Mouse (Mus musculus): ENCODE data around the gene Gm7356. TPM values are rescaled to one million over a fixed set of nuclear protein-coding genes. Genes with fewer than 3 reads are reported as not detected.
"Not testable (repeated sequence)": the region's sequence is repeated elsewhere in the genome, so short reads cannot be mapped to it uniquely, and the experiment has no call there.

The Gm7356 gene
- polyA plus RNA-seq (2016; fragmentation: Nextera tagmentation; extraction: Ambion mirVana) = not detected in 2 replicates

GRCm38 (mm10) chr17:14003604-14004003, at the start of gene Gm7356:
Gene Gm7356, minus strand, starts transcription at chr17:14003704.
- H3K4me3 ChIP-seq (replicated peaks); H3K4me2 ChIP-seq; H3K9me3 ChIP-seq; H3K4me1 ChIP-seq (replicated peaks); H3K27ac ChIP-seq; H3K9ac ChIP-seq (replicated peaks); H3K36me3 ChIP-seq; ATAC-seq (ENCODE audit: insufficient number of reproducible peaks, insufficient read depth, low FRiP score, low TSS enrichment, low read depth); H3K27me3 ChIP-seq: not testable (repeated sequence)
- WGBS = 73% methylated on average over 4 of the region's 4 CpGs

- H3K4me3 ChIP-seq (replicated peaks); H3K9me3 ChIP-seq; H3K36me3 ChIP-seq; ATAC-seq (ENCODE audit: insufficient number of reproducible peaks, insufficient read depth, low FRiP score, low TSS enrichment, low read depth); H3K27ac ChIP-seq; H3K4me2 ChIP-seq; H3K27me3 ChIP-seq; H3K4me1 ChIP-seq (replicated peaks); H3K9ac ChIP-seq (replicated peaks): not testable (repeated sequence)
- 73% methylated on average over 1 of the region's 2 CpGs for WGBS
Measured at GRCm38 (mm10) chr17:14041880-14042279, 38.4 kb upstream of the Gm7356 start.

DNA sequence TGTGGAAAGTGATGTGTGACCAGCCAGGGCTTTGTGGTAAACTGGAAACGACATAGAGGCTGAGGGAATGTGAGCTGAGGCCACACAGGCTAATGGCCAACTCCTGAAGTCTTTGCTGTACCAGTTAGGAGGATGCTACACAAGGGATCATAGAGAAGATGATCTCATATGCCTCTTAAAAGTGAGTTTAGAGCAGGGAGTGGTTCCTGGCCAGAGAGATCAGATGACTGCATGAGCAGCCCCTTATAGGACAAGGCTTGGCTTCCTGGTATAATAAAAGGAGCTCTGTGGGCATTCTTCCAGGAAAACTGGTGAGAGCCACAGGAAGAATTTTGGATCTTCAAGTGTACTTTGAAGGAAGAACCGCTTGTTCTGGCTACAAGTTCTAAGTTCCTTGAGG, 33.5 kb upstream of the Gm7356 start:
- H3K4me3 ChIP-seq (replicated peaks); H3K27me3 ChIP-seq; ATAC-seq (ENCODE audit: insufficient number of reproducible peaks, insufficient read depth, low FRiP score, low TSS enrichment, low read depth); H3K4me1 ChIP-seq (replicated peaks); H3K9ac ChIP-seq (replicated peaks); H3K27ac ChIP-seq; H3K4me2 ChIP-seq; H3K36me3 ChIP-seq; H3K9me3 ChIP-seq: not testable (repeated sequence)
- WGBS = 51% methylated on average over 1 of the region's 2 CpGs

- not testable (repeated sequence) for H3K27ac ChIP-seq; H3K36me3 ChIP-seq; ATAC-seq (ENCODE audit: insufficient number of reproducible peaks, insufficient read depth, low FRiP score, low TSS enrichment, low read depth); H3K9ac ChIP-seq (replicated peaks); H3K4me2 ChIP-seq; H3K27me3 ChIP-seq; H3K4me3 ChIP-seq (replicated peaks); H3K9me3 ChIP-seq; H3K4me1 ChIP-seq (replicated peaks)
- 84% methylated on average over 4 of the region's 4 CpGs for WGBS
Measured at GRCm38 (mm10) chr17:14036113-14036512, 32.6 kb upstream of the Gm7356 start.

- not testable (repeated sequence) for H3K36me3 ChIP-seq; H3K4me2 ChIP-seq; H3K4me3 ChIP-seq (replicated peaks); ATAC-seq (ENCODE audit: insufficient number of reproducible peaks, insufficient read depth, low FRiP score, low TSS enrichment, low read depth); H3K9me3 ChIP-seq; H3K9ac ChIP-seq (replicated peaks); H3K27ac ChIP-seq; H3K27me3 ChIP-seq; H3K4me1 ChIP-seq (replicated peaks)
- 56% methylated on average over 2 of the region's 2 CpGs for WGBS
Measured at GRCm38 (mm10) chr17:13993425-13993824, 10.1 kb downstream of the Gm7356 start.

- Histone ChIP-seq H3K4me3 (replicated peaks) (no peak overlapping the region), H3K9me3 (no peaks in the 10 kb centered on the region), H3K27ac (no peak overlapping the region), H3K4me2 (no peak overlapping the region), H3K27me3 (no peaks in the 10 kb centered on the region), H3K36me3 (no peaks in the 10 kb centered on the region), H3K4me1 (replicated peaks) (no peaks in the 10 kb centered on the region), H3K9ac (replicated peaks) (no peak overlapping the region)
- ATAC-seq (ENCODE audit: insufficient number of reproducible peaks, insufficient read depth, low FRiP score, low TSS enrichment, low read depth) = no peak
- WGBS = 81% methylated on average over 1 of the region's 1 CpGs
Measured at GRCm38 (mm10) chr17:13987690-13988089, 15.8 kb downstream of the Gm7356 start.

DNA sequence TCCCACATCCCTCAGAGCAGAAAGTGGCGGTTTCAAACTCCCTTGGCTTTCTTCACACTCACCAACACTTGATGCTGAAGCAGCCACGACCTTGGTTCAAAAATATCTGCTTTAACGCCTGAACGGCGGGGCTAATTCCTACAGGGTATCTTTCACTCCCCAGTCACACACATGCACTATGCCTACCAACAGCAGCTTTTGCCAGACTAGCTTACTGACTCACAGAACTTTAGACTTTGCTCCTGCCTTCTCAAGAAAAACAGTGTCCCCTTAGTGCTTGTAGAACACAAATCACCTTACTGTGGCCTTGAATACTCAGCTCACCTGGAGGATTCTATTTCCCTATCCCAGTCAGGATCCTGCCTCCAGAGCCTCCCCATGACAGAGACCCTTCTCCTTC, 32.7 kb downstream of the Gm7356 start:
- H3K27ac ChIP-seq; H3K36me3 ChIP-seq; H3K9ac ChIP-seq (replicated peaks); H3K4me2 ChIP-seq; H3K4me3 ChIP-seq (replicated peaks); H3K9me3 ChIP-seq; H3K4me1 ChIP-seq (replicated peaks); ATAC-seq (ENCODE audit: insufficient number of reproducible peaks, insufficient read depth, low FRiP score, low TSS enrichment, low read depth); H3K27me3 ChIP-seq: not testable (repeated sequence)
- 74% methylated on average over 5 of the region's 5 CpGs for WGBS

- not testable (repeated sequence) for ATAC-seq (ENCODE audit: insufficient number of reproducible peaks, insufficient read depth, low FRiP score, low TSS enrichment, low read depth); H3K36me3 ChIP-seq; H3K4me1 ChIP-seq (replicated peaks); H3K27me3 ChIP-seq; H3K4me2 ChIP-seq; H3K9me3 ChIP-seq; H3K4me3 ChIP-seq (replicated peaks); H3K27ac ChIP-seq; H3K9ac ChIP-seq (replicated peaks)
- 50% methylated on average over 1 of the region's 2 CpGs for WGBS
Measured at GRCm38 (mm10) chr17:13969917-13970316, 33.6 kb downstream of the Gm7356 start.

DNA sequence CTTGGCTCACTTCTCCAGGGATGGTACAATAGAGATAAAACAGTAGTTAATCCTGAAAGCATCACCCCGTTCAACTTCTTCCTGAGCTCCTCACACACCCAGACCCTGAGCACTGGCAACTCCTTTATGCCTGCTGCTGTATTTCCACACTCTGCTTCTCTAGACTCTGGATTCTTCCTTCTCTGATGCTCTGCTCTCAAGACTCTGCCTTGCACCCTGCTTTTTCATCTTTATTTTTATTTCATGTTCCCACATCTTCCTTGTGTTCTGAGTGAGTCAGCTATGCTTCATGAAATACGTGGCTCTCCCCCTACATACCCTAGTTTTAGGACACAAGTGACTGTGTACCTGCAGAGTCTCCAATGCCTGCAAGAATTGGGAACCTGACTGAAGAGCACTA, 38.5 kb downstream of the Gm7356 start:
- not testable (repeated sequence) for H3K27ac ChIP-seq; H3K4me1 ChIP-seq (replicated peaks); ATAC-seq (ENCODE audit: insufficient number of reproducible peaks, insufficient read depth, low FRiP score, low TSS enrichment, low read depth); H3K4me2 ChIP-seq; H3K36me3 ChIP-seq; H3K4me3 ChIP-seq (replicated peaks); H3K9ac ChIP-seq (replicated peaks); H3K9me3 ChIP-seq; H3K27me3 ChIP-seq
- WGBS = 65% methylated on average over 1 of the region's 2 CpGs

- not testable (repeated sequence) for ATAC-seq (ENCODE audit: insufficient number of reproducible peaks, insufficient read depth, low FRiP score, low TSS enrichment, low read depth); H3K36me3 ChIP-seq; H3K4me1 ChIP-seq (replicated peaks); H3K9me3 ChIP-seq; H3K9ac ChIP-seq (replicated peaks); H3K27ac ChIP-seq; H3K4me2 ChIP-seq; H3K27me3 ChIP-seq; H3K4me3 ChIP-seq (replicated peaks)
- WGBS = 96% methylated on average over 3 of the region's 3 CpGs
Measured at GRCm38 (mm10) chr17:13962245-13962644, 41.3 kb downstream of the Gm7356 start.

- not testable (repeated sequence) for H3K4me1 ChIP-seq (replicated peaks); H3K9me3 ChIP-seq; H3K27ac ChIP-seq; ATAC-seq (ENCODE audit: insufficient number of reproducible peaks, insufficient read depth, low FRiP score, low TSS enrichment, low read depth); H3K4me2 ChIP-seq; H3K9ac ChIP-seq (replicated peaks); H3K4me3 ChIP-seq (replicated peaks); H3K27me3 ChIP-seq; H3K36me3 ChIP-seq
- WGBS = 53% methylated on average over 1 of the region's 2 CpGs
Measured at GRCm38 (mm10) chr17:13958129-13958528, 45.4 kb downstream of the Gm7356 start.

- not testable (repeated sequence) for H3K27ac ChIP-seq; H3K9ac ChIP-seq (replicated peaks); H3K4me2 ChIP-seq; ATAC-seq (ENCODE audit: insufficient number of reproducible peaks, insufficient read depth, low FRiP score, low TSS enrichment, low read depth); H3K9me3 ChIP-seq; H3K4me1 ChIP-seq (replicated peaks); H3K36me3 ChIP-seq; H3K4me3 ChIP-seq (replicated peaks); H3K27me3 ChIP-seq
- WGBS = 72% methylated on average over 1 of the region's 1 CpGs
Measured at GRCm38 (mm10) chr17:13951570-13951969, 51.9 kb downstream of the Gm7356 start.
